Mouse (Mus musculus) adrenal gland, postnatal 25 days (tissue): Measurements from ENCODE around the gene Gipc2. TPM values are rescaled to one million over a fixed set of nuclear protein-coding genes. Genes with fewer than 3 reads are reported as not detected.
"Not testable (repeated sequence)": the region's sequence is repeated elsewhere in the genome, so short reads cannot be mapped to it uniquely, and the experiment has no call there.

ENCODE experiments used
- DNase-seq: peaks from one replicate; pipeline ENCODE4 v3.0.0; 2021; ENCODE audit warnings: mixed read lengths
- long read RNA-seq: library from polyadenylated mRNA; stranded (forward); transcript quantifications from one replicate; pipeline ENCODE4 v2.0.0, GENCODE M21; 2021
- total RNA-seq: library from RNA; stranded (reverse); gene quantifications from 2 replicates; pipeline ENCODE4 v1.2.3, GENCODE M21; 2021

The Gipc2 gene
- total RNA-seq: 1.1 TPM in 1 of 2 replicates, not detected in the other
- long read RNA-seq, partial matches to known transcripts: 0 of 1 reads
- long read RNA-seq, other reads (novel, unspliced or antisense): 1 of 1 reads

DNA sequence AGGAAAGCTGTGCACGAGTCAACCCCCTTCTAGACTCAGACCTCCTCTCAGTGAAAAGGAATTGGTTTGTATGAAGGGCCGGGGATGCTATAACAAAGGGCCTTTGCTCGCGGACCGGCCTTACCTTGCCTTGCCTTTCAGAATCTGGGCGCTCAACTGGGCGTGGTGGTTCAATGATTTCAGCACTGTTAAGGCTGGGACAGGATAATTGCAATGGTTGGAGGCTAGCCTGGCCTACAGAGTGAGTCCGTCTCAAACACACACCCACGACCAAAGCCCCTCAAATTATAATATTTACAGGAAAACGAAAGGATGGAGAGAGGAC is at the start of gene Gipc2:
Gipc2 (minus strand) TSS at position 132 of the 325 bp plus-strand sequence.
- DNase-seq: no peak

DNA sequence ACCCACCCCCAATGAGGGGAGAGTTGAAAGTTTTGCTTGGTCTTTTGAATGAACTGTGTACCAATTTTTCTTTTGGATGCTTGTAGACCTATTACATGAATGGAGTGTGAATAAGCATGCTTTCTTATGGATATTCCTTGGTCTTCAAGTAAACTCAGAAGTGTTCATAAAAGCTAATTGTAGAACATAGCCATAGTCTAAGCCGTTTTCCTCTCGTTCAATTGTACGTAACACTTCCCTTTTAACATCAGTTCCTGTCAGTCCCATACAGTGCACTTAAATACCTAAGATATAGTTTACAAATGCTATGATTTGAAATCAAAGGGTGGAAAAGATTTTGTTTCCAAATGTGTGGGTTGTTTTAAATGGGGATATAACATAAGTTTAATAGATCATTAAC is 47.4 kb upstream of the Gipc2 start:
- no peak for DNase-seq

DNA sequence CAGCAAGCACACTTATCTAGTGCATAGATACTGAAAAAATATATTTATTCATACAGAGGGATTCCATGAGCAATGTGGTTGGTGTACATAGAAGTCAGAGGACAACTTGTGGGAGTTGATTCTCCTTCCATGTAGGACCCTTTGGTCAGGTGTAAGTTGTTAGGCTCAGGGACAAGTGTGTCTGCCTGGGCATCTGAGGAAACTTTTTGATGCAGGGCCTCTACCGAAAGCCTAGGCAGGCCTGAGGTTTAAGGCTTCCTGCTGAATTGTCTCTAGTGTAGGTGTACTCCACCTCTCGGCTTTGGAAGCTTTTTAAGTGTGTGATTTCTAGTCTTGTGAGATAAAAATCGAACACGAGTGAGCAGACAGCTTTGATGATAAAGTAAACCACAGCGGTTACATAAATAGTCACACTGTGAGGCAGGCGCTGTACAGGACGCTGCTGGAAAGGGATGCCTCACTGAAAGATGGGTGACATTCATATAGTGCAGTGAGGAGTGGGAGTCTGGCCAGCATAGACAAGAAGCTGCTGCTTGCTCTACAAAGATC is 45.8 kb upstream of the Gipc2 start:
- DNase-seq: no peak

DNA sequence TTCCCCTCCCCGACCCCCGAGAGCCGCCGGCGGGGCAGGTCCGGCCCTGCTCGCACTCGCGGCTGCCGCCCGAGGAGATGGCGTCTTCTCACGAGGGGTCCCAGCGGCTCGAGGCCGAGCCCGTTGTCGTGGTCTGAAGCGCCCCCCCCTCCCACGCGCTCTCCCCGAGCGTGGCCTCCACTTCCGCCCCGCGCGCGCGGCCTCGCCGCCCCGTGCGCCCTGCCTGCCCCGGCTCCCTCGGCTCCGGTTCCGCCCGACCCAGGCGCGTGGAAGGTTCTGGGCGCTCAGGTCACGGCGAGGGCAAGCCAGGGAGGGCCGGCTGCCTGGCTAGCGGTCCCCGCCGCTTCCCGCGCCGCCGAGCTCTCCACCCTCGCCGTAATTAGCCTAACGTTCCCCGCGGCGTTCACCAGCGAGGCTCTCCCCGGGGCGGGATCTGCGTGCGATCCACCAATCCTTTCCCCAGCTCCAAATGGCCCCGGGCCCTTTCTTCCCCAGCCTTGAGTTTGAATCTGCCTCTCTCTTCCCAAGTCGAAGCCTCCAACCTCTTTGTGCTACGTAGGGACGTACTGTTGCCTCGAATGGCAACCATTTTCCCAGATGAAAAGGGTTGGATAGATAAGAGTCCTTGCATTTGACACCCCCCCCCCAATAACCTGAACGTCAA is 44.8 kb upstream of the Gipc2 start:
- peak; percentile 68 for DNase-seq

DNA sequence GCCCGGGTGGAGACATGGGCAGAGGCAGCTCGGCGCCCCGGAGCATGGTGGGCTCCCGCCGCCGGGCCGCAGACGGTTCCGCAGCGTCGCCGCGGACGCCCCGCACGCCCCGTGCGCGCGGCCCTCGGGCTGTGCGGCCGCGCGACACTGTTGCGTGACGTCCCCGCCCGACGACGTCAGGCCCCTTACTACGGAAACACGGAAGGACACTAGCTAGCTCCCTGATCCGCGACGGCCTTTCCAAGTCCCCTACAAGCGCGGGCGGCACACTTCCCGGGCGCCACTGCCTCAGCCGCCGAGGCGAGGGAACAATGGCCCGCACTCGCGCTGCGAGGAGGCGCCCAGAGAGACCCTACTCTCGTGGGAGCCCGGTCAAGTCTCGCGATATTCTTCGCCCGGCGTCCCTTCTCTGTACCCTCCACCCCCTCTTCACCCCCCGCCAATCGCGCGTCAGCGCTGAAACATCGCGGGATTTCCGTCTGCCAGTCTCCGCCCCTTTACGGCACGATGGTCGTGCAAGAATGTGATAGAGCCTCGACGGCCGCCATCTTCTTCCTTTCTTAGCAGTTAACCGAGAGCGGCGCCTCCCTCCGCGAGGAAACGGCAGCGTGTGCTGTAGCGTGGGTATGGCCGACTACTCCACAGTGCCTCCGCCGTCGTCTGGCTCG is 44.1 kb upstream of the Gipc2 start, which contains the start of the genes Dnajb4 and Fubp1:
Dnajb4 (minus strand) TSS at position 336 of the 668 bp plus-strand sequence.
Fubp1 (plus strand) TSS at position 456 of the 668 bp plus-strand sequence.
- DNase-seq: peak; percentile 100

DNA sequence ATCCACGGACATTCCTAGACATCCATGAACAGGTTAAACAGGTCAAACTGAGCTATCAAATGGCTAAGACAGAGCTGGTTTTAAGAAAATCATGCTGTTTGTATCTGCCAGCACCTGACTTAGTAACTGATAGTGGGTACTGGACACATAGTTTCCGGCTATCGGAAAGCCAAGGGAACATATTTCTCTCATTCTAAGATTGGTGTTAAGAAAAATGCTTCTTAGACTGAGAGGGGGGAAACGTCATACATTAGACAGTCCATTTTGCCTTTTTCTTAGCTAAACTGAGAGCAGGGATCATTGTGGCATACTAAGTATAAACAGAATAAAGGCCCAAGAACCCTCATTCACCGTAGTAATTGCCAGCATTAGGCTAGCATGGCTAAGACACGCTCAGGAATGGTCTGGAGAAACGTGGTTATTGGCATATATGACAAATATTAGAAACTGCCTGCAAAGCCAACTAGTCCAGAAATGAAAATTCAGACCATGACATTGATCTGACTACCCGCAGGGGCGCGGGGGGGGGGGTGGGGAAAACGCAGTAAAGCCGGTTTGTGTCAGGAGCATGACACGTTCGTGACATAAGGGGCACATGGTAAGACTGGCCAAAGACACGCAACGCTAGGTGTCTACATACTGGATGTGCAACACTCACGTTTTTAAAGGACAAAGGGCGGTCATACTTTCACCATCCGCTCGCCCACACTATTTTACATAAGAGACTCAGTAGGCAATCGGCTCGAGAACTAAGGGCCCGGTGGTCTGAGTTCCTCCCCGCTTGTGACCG is 43.3 kb upstream of the Gipc2 start:
- DNase-seq: no peak

DNA sequence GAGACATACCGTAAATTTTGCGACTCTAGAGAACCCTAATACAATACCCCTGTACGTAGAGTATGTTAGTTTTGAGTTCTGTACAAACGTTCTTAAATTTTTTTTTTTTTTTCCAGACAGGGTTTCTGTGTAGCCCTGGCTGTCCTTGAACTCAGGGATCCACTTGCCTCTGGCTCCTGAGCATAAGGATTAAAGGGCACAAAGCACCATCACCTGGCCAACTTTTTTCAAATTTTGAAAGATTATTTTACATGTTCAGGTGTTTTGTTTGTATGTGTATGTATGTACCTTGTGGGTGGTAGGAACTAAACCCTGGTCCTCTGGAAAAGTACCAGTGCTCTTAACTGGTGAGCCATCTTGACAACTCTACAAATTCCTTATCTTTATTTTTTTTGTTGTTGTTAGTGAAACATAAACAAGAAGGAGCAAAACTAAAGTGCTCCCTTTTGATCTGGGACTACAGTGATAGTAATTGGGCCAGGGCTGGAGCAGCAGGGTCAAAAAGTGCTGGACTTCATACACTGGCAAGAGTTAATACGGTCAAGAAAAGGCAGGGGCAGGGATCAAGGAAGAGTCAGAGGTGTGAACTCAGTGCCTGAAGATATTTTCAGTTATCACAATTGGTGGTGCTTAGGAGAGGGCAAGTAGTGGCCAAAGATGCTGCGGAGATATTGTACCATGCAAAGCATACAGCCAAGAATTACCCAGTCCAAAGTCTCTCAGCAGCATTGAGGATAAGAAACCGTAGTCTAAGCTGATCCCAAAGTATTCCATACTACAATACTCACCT is 42.3 kb upstream of the Gipc2 start:
- DNase-seq: no peak

DNA sequence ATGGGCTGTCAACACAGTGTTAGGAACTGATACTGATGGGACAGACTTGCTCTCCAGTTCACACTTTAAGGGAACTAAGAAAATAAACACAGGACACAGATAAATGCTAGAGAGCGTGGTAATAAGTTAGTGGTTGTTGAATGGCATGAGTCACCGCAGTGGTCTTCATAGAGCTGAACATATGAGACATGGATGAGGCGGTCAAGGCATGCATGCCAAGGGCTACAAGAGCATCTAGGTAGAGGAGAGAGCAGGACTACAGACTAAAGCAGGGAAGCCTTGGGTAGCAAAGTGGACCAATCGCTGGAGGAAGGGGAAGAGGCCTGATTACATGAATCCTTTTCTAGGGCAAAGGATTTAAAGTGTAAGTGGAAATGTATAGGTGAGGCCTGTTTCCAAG is 41.1 kb upstream of the Gipc2 start:
- no peak for DNase-seq

DNA sequence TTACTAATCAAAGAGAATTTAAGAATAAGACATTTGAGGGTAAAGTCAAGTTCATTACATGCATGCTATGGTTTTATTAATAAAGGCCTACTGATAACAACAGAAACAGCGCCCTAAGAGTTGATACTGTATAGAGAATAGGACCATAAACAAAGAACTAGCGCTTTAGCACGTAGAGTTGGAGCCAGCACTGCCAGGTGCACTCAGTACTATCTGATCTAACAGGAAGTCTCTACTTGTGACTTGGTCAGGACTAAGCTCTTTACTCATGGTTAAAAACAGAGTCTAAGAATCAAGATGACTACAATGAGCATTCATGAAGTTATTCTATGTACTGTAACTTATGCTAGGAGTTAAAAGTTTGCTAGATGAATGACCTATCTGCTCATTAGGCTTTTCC is 38.5 kb upstream of the Gipc2 start:
- no peak for DNase-seq

DNA sequence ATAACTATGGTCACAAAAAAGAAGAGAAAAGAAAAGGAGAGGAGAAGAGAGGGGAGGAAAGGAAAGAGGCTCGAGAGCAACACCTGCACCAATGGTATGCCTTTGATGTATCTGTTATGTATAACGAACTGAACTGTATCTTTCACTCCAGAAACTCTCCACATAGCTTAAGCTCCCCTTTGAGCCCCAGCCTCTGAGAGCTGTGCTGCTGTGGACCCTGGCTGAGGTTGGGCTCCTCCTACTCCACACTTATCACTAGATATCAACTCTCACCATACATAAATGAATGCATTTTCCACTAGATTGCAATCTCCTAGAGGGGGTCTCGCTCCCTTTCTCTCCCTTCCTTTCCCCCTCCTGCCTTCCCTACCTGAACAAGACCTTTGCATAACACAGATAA is 38.0 kb upstream of the Gipc2 start:
- no peak for DNase-seq

DNA sequence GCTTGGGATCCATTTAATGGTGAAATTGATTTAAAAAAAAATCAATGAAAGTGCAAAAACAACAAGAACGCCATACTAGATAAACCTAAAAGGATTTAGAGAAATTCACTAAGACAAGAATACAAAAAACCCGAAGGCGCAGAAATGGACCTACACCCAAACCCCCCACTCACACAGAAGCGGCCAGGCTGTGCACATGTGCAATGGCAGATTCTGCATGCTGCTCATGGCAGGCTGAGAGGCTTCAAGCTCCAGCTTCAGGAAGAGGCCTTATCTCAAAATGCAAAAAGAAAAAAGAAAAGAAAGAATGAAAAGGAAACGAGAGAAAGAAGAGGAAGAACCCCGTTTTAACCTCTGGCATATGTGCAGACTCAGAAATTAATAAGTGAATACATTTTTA is 37.4 kb upstream of the Gipc2 start:
- DNase-seq: no peak

DNA sequence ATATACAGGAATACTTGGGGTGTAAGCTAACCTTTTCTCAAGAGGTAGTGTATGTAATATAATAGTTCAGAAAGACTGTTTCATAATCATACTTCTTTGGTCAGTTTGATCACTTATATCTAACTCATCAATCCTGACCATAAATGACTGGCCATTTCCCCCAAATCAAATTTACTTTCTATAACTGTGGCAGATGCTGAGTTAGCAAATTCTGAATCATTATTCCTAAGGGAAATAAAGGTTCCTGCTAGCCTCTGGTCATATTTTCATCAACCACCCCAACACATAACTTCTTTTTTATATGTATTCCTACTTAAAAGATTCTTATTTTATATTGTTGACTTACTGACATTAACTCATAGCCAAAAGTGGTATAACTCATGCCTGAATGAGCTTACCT is 36.9 kb upstream of the Gipc2 start:
- DNase-seq: no peak

DNA sequence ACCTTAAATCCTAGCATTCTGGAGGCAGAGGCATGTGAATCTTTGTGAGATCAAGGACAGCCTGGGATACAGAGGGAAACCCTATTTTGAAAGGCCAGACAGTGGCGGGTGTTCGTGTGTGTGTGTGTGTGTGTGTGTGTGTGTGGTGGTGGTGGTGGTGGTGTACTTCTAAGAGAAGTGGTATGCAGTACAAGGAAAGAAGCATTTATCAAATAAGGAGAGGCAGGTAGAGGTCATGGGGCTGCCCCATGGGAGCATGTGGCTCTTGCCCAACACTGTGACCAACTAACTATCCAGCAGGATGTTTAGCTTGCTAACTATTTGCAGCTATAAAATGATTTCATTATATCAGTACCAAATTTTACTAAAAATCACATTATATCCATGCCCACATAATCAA is 35.6 kb upstream of the Gipc2 start:
- DNase-seq: no peak

DNA sequence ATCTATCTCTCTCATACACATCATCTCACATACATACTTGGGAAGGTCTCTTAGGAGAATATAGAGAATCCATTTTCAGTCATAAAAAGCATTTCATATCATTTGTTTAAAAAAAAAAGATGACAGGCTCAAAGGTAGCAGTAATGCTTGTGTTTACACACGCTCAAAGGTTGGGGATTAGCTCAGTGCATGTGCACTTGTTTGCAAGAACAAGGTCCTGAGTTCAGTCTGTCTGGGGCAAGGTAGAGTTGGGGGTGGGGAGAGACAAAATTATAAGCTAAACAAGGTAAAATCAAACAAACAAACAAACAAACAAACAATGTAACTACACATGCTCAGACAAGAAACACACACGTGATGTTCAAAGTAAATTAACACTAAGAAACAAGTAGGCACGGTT is 35.2 kb upstream of the Gipc2 start:
- no peak for DNase-seq

DNA sequence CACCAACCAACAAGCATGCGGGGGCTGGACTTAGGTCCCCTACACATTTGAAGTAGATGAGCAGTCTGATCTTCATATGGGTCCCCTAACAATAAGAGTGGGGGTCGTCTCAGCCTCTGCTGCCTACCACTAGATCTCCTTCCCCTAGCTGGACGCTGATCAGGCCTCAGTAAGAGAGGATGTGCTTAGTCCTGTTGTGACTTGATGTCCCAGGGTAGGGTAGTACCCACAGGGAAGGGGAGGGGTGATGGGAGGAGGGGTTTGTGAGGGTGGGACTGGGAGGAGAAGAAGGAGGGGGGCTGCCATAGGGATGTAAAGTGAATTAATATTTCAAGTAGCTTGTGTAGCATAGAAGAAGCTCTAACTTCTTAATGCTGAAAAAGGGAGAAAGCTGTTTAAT is 33.1 kb upstream of the Gipc2 start:
- DNase-seq: no peak

DNA sequence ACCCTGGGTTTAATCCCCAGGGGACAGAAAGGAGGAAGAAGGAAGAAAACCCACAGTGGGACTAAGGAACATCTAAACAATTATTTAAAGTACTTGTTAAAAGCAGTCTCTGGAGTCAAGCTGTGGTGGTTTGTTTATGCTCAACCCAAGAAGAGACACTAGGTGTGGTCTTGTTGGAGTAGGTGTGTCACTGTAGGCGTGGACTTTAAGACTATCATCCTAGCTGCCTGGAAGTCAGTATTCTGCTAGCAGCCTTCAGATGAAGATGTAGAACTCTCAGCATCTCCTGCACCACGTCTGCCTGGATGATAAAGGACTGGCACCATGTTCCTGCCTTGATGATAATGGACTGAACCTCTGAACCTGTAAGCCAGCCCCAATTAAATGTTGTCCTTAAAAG is 31.2 kb upstream of the Gipc2 start:
- not testable (repeated sequence) for DNase-seq

DNA sequence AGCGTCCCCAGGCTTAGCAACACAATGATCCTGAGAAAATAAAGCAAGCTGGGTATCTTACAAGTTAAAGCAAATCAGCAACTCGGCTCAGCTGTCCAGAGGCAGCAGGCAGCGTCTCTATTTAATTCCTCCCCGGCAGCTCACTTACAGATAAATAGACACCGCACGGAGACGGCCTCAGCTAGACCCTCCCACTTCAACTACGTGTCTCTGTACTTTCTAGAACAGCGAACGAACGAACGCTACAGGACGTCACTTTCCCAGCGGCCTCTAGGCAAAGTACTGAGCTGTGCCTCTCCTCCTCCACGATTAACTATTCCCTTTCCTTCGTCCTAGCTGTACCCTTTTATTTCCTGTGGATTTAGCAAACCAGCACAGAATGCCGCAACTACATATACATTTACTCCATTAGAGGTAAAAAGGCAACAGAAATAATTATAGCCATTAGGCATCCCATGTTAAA is 27.6 kb upstream of the Gipc2 start:
- DNase-seq: peak; percentile 84

DNA sequence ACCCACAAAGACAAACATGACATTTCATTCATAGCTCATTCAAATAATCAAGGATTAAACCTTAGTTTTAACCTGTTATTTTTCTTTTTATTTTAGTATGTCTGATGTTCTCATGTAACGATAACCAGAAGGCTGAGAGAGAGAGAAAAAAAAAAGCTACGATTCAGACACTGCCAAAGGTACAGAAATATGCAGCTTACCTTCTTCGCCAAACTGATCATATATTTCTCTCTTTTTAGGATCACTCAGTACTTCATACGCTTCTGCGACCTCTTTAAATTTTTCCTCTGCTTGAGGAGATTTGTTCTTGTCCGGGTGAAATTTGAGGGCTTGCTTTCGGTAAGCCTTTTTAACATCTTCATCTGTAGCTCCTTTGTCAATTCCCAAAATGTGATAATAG is 27.1 kb upstream of the Gipc2 start:
- DNase-seq: no peak

DNA sequence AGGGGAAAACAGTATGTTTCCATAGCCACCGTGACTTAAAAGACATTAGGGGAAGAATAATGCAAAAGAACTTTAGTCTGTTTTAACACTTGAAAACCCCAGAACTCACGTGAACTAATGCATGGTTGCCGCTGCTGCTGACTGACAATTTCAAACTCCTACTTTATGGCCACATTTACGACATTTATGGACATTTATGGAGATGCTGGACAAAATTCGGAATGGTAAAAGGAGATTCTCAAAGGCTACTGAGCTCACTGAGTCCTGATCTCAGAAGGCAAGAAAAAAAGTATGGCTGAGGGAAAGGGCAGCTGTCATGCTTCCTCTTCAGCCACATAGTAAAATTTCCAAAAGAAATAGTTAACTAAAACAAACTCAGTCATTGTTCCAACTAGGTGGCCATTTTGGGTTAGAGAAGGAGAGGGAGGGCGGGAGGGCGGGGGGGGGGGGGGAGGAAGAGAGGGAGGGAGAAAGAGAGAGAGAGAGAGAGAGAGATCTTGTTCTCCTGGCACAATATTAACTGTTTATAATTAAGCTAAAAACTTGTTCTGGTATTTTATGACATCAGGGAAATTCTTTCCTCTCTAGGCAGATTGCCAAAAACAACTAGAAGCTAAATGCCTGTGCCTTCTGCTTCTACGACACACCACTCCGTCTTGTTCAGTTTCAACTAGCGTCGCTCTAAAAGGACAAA is 26.4 kb upstream of the Gipc2 start:
- DNase-seq: no peak

DNA sequence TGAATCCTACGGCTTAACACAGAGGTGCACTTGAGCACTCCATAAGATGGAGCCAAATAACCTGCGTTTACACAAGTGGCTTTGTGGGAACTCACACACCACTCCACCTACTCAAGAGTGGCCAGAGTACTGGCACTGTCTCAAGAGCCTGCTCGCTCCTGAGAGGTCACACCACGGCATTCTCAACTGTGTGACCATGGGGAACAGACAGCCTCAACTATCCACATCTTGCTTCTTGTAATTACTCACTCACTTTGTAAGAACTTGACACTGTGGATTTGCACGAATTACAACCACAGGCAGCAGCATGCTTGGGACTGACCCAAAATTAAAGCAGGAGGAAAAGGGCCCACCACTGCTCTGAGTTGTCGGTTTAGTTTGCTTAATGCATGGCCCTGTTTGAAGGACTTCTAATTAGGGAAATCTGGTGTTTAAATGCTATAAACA is 25.8 kb upstream of the Gipc2 start:
- peak; percentile 28 for DNase-seq
